Mouse (Mus musculus): ENCODE data around the gene Mrps12. TPM values are rescaled to one million over a fixed set of nuclear protein-coding genes. Genes with fewer than 3 reads are reported as not detected.

Mrps12 gene
- polyA plus RNA-seq, 1 experiment from 2014 or later = 116 TPM

- Histone ChIP-seq H3K36me3 (no peaks in the 10 kb centered on the region; the same call in none of the 2 replicates), H3K4me1 (no peaks in the 10 kb centered on the region), H3K27me3 (no peaks in the 10 kb centered on the region), H3K9me3 (no peaks in the 10 kb centered on the region), H3K4me3 (no peak overlapping the region), H3K27ac (no peak overlapping the region), H3K9ac (no peak overlapping the region), H3K4me2 (no peak overlapping the region)
- WGBS = 76% methylated on average over 12 of the region's 12 CpGs
- ATAC-seq (ENCODE audit: borderline replicate concordance, extremely low read depth, low FRiP score, low TSS enrichment) = no peak
Measured at GRCm38 (mm10) chr7:28774164-28774563, 32.5 kb upstream of the Mrps12 start.

- Histone ChIP-seq H3K9me3 (no peaks in the 10 kb centered on the region), H3K4me2 (no peak overlapping the region), H3K9ac (no peak overlapping the region), H3K27ac (no peak overlapping the region), H3K36me3 (no peaks in the 10 kb centered on the region; the same call in none of the 2 replicates), H3K4me3 (no peak overlapping the region), H3K4me1 (no peaks in the 10 kb centered on the region), H3K27me3 (no peaks in the 10 kb centered on the region)
- 77% methylated on average over 3 of the region's 3 CpGs for WGBS
- ATAC-seq (ENCODE audit: borderline replicate concordance, extremely low read depth, low FRiP score, low TSS enrichment) = no peak
Measured at GRCm38 (mm10) chr7:28773163-28773562, 31.5 kb upstream of the Mrps12 start.

- Histone ChIP-seq H3K27ac (no peak overlapping the region), H3K9me3 (no peaks in the 10 kb centered on the region), H3K4me1 (peaks cover 8% of the 10 kb centered on the region), H3K36me3 (no peaks in the 10 kb centered on the region; the same call in none of the 2 replicates), H3K4me3 (no peak overlapping the region), H3K27me3 (no peaks in the 10 kb centered on the region), H3K9ac (no peak overlapping the region), H3K4me2 (no peak overlapping the region)
- no peak for ATAC-seq (ENCODE audit: borderline replicate concordance, extremely low read depth, low FRiP score, low TSS enrichment)
- 85% methylated on average over 11 of the region's 11 CpGs for WGBS
Measured at GRCm38 (mm10) chr7:28771867-28772266, 30.2 kb upstream of the Mrps12 start.

GRCm38 (mm10) chr7:28770309-28770708, 28.7 kb upstream of the Mrps12 start:
- peaks cover 14% of the 10 kb centered on the region for H3K4me1 ChIP-seq
- no peak overlapping the region for H3K9ac ChIP-seq
- no peaks in the 10 kb centered on the region for H3K9me3 ChIP-seq
- WGBS = 80% methylated on average over 3 of the region's 3 CpGs
- no peaks in the 10 kb centered on the region for H3K27me3 ChIP-seq
- H3K4me2 ChIP-seq = no peak overlapping the region
- no peak overlapping the region for H3K27ac ChIP-seq
- H3K36me3 ChIP-seq = no peaks in the 10 kb centered on the region; the same call in 1 of the 2 replicates
- no peak overlapping the region for H3K4me3 ChIP-seq
- ATAC-seq (ENCODE audit: borderline replicate concordance, extremely low read depth, low FRiP score, low TSS enrichment) = no peak

GRCm38 (mm10) chr7:28769414-28769958, 27.9 kb upstream of the Mrps12 start:
- Histone ChIP-seq H3K4me3 (no peak overlapping the region), H3K27me3 (no peaks in the 10 kb centered on the region), H3K27ac (no peak overlapping the region), H3K4me1 (peaks cover 16% of the 10 kb centered on the region), H3K9ac (no peak overlapping the region), H3K9me3 (no peaks in the 10 kb centered on the region), H3K36me3 (no peaks in the 10 kb centered on the region; the same call in 1 of the 2 replicates), H3K4me2 (no peak overlapping the region)
- no peak for ATAC-seq (ENCODE audit: borderline replicate concordance, extremely low read depth, low FRiP score, low TSS enrichment)
- WGBS = 88% methylated on average over 9 of the region's 9 CpGs

GRCm38 (mm10) chr7:28767462-28767965, 25.9 kb upstream of the Mrps12 start, which contains the start of gene Nfkbib:
Nfkbib (minus strand) TSS chr7:28767512.
- H3K9ac ChIP-seq = peak within 1 kb of the TSS; percentile 49
- no peaks in the 10 kb centered on the region for H3K9me3 ChIP-seq
- H3K4me2 ChIP-seq = peak within 1 kb of the TSS; percentile 63
- H3K27ac ChIP-seq = no peak within 1 kb of the TSS
- 52% methylated on average over 7 of the region's 7 CpGs for WGBS
- H3K4me3 ChIP-seq = peak within 1 kb of the TSS; percentile 70
- no peak for ATAC-seq (ENCODE audit: borderline replicate concordance, extremely low read depth, low FRiP score, low TSS enrichment)
- H3K27me3 ChIP-seq = no peaks in the 10 kb centered on the region
- H3K36me3 ChIP-seq = no peaks in the 10 kb centered on the region
- peaks cover 16% of the 10 kb centered on the region for H3K4me1 ChIP-seq

GRCm38 (mm10) chr7:28766910-28767309, 25.3 kb upstream of the Mrps12 start:
- peak overlapping the region; percentile 70 for H3K4me3 ChIP-seq
- WGBS = 5% methylated on average over 14 of the region's 14 CpGs
- peaks cover 4% of the 10 kb centered on the region; the same call in 1 of the 2 replicates for H3K36me3 ChIP-seq
- no peaks in the 10 kb centered on the region for H3K9me3 ChIP-seq
- H3K9ac ChIP-seq = peak overlapping the region; percentile 49
- no peak overlapping the region for H3K27ac ChIP-seq
- H3K27me3 ChIP-seq = no peaks in the 10 kb centered on the region
- peak overlapping the region; percentile 59 for H3K4me2 ChIP-seq
- peaks cover 16% of the 10 kb centered on the region for H3K4me1 ChIP-seq
- no peak for ATAC-seq (ENCODE audit: borderline replicate concordance, extremely low read depth, low FRiP score, low TSS enrichment)

- WGBS = under 1% methylated on average over 45 of the region's 45 CpGs
- peak; percentile 99 for ATAC-seq (ENCODE audit: borderline replicate concordance, extremely low read depth, low FRiP score, low TSS enrichment)
- H3K27ac ChIP-seq = no peak within 1 kb of the TSS
- no peaks in the 10 kb centered on the region for H3K27me3 ChIP-seq
- peak within 1 kb of the TSS; percentile 59 for H3K9ac ChIP-seq
- H3K4me1 ChIP-seq = peaks cover 16% of the 10 kb centered on the region
- H3K36me3 ChIP-seq = peaks cover 10% of the 10 kb centered on the region; the same call in 1 of the 2 replicates
- peak within 1 kb of the TSS; percentile 63 for H3K4me2 ChIP-seq
- H3K4me3 ChIP-seq = peak within 1 kb of the TSS; percentile 70
- H3K9me3 ChIP-seq = no peaks in the 10 kb centered on the region
Measured at GRCm38 (mm10) chr7:28766173-28766879, 24.7 kb upstream of the Mrps12 start, which contains the start of gene Sirt2. Sirt2 (plus strand) TSS chr7:28766735.

- H3K4me2 ChIP-seq = peak overlapping the region; percentile 63
- H3K36me3 ChIP-seq = peaks cover 16% of the 10 kb centered on the region; the same call in 1 of the 2 replicates
- ATAC-seq (ENCODE audit: borderline replicate concordance, extremely low read depth, low FRiP score, low TSS enrichment) = no peak
- no peak overlapping the region for H3K27ac ChIP-seq
- H3K4me3 ChIP-seq = peak overlapping the region; percentile 70
- no peaks in the 10 kb centered on the region for H3K9me3 ChIP-seq
- H3K9ac ChIP-seq = no peak overlapping the region
- WGBS = 76% methylated on average over 6 of the region's 6 CpGs
- H3K27me3 ChIP-seq = no peaks in the 10 kb centered on the region
- peaks cover 16% of the 10 kb centered on the region for H3K4me1 ChIP-seq
Measured at GRCm38 (mm10) chr7:28765211-28765610, 23.6 kb upstream of the Mrps12 start.

- H3K36me3 ChIP-seq = peaks cover 25% of the 10 kb centered on the region; the same call in 1 of the 2 replicates
- H3K4me3 ChIP-seq = no peak overlapping the region
- H3K9me3 ChIP-seq = no peaks in the 10 kb centered on the region
- no peaks in the 10 kb centered on the region for H3K27me3 ChIP-seq
- WGBS = 84% methylated on average over 9 of the region's 9 CpGs
- no peak overlapping the region for H3K27ac ChIP-seq
- H3K4me1 ChIP-seq = peaks cover 8% of the 10 kb centered on the region
- ATAC-seq (ENCODE audit: borderline replicate concordance, extremely low read depth, low FRiP score, low TSS enrichment) = no peak
- no peak overlapping the region for H3K9ac ChIP-seq
- no peak overlapping the region for H3K4me2 ChIP-seq
Measured at GRCm38 (mm10) chr7:28761907-28762306, 20.3 kb upstream of the Mrps12 start.

- Histone ChIP-seq H3K4me2 (no peak overlapping the region), H3K27me3 (peaks cover 15% of the 10 kb centered on the region), H3K4me3 (no peak overlapping the region), H3K27ac (no peak overlapping the region), H3K9me3 (no peaks in the 10 kb centered on the region), H3K9ac (no peak overlapping the region), H3K4me1 (0 out of 2 replicates have a peak, but pooled peaks cover 7% of the 10 kb centered on the region), H3K36me3 (peaks cover 25% of the 10 kb centered on the region; the same call in 1 of the 2 replicates)
- 87% methylated on average over 13 of the region's 13 CpGs for WGBS
- no peak for ATAC-seq (ENCODE audit: borderline replicate concordance, extremely low read depth, low FRiP score, low TSS enrichment)
Measured at GRCm38 (mm10) chr7:28758623-28759022, 17.0 kb upstream of the Mrps12 start.

- Histone ChIP-seq H3K9me3 (no peaks in the 10 kb centered on the region), H3K9ac (no peak within 1 kb of the TSS), H3K4me2 (no peak within 1 kb of the TSS), H3K4me3 (no peak within 1 kb of the TSS), H3K36me3 (peaks cover 16% of the 10 kb centered on the region; the same call in 1 of the 2 replicates), H3K27ac (no peak within 1 kb of the TSS), H3K4me1 (0 out of 2 replicates have a peak, but pooled peaks cover 7% of the 10 kb centered on the region), H3K27me3 (peaks cover 15% of the 10 kb centered on the region)
- no peak for ATAC-seq (ENCODE audit: borderline replicate concordance, extremely low read depth, low FRiP score, low TSS enrichment)
- WGBS = 1% methylated on average over 17 of the region's 17 CpGs
Measured at GRCm38 (mm10) chr7:28756079-28756478, 14.5 kb upstream of the Mrps12 start, which contains the start of gene Ccer2. Ccer2 (plus strand) TSS chr7:28756174.
